ENCODE assay signal across 13 mouse cellular contexts in genomic region chr3:97930141-97930786, GRCm38 (mm10). TPM values are rescaled to one million over a fixed set of nuclear protein-coding genes. Genes with fewer than 3 reads are reported as not detected.
DNase-seq lines count a peak whose midpoint lies in the region; ATAC-seq and TF ChIP-seq lines count a peak whose summit lies in the region.
"Had no signal": no experiment of that assay in that cellular context is flagged by ENCODE, and none has a peak within 500 bp of the region (broad histone marks: within the 10 kb centered on the region; RNA-seq: fewer than 3 reads in every experiment).

No protein-coding gene starts in this region.

- TF ChIP-seq POLR2A in lung, adult 2 months (IDR thresholded peaks at IDR 0.05; ENCODE audit: borderline replicate concordance, extremely low read depth, low read depth, low read length), result no peak

- H3K27ac ChIP-seq in lung, embryonic 14.5 days (ENCODE audit: low read depth), result no peak overlapping the region
- 0 out of 2 replicates have a peak overlapping the region, but pooled peaks have one; percentile 43 for H3K27ac ChIP-seq in embryonic facial prominence, embryonic 12.5 days
- H3K27ac ChIP-seq: limb, embryonic 12.5 days had no signal

- DNase-seq in embryo, embryonic 11 days, result peak; percentile 46
- no peak for DNase-seq in embryo, embryonic 10 days (ENCODE audit: low spot score)
- DNase-seq in lung, embryonic 14.5 days, result peak; percentile 56
- DNase-seq in lung, adult 2 months, result no peak
- DNase-seq in lung, postnatal 36 days, result peak; percentile 45
- DNase-seq in cerebellum, adult 9-11 months, result no peak
- no peak for DNase-seq in thymus, adult 18-20 months
- DNase-seq: adrenal gland, postnatal 36 days; cerebellum, postnatal 36 days; thymus, postnatal 14 days had no signal

- TF ChIP-seq CTCF in lung, embryonic 14.5 days (IDR thresholded peaks at IDR 0.05; ENCODE audit: low read depth), result peak; percentile 53
- no peak for TF ChIP-seq CTCF in lung, adult 2 months (IDR thresholded peaks at IDR 0.05; ENCODE audit: insufficient read depth, low read length)

- H3K9ac ChIP-seq in lung, embryonic 14.5 days, result no peak overlapping the region
- H3K9ac ChIP-seq in embryonic facial prominence, embryonic 12.5 days, result no peak overlapping the region
- H3K9ac ChIP-seq: limb, embryonic 12.5 days had no signal

- H3K4me3 ChIP-seq in lung, embryonic 14.5 days (ENCODE audit: low read depth, low read length), result no peak overlapping the region
- H3K4me3 ChIP-seq in lung, adult 2 months (replicated peaks; ENCODE audit: extremely low read depth, low read depth, low read length), result no peak overlapping the region
- no peak overlapping the region for H3K4me3 ChIP-seq in embryonic facial prominence, embryonic 12.5 days
- H3K4me3 ChIP-seq: limb, embryonic 12.5 days had no signal

- ATAC-seq in lung, embryonic 14.5 days (ENCODE audit: insufficient read depth), result no peak
- ATAC-seq in embryonic facial prominence, embryonic 12.5 days (ENCODE audit: insufficient number of reproducible peaks, insufficient read depth, low FRiP score, low TSS enrichment), result no peak
- ATAC-seq: inflammation-experienced regulatory T-cells, adult 6 months had no signal

- no peaks in the 10 kb centered on the region for H3K27me3 ChIP-seq in lung, embryonic 14.5 days (ENCODE audit: insufficient read depth, low read length)
- no peaks in the 10 kb centered on the region for H3K27me3 ChIP-seq in embryonic facial prominence, embryonic 12.5 days

- no peaks in the 10 kb centered on the region for H3K9me3 ChIP-seq in lung, embryonic 14.5 days (ENCODE audit: low read depth, low read length)
- no peaks in the 10 kb centered on the region for H3K9me3 ChIP-seq in embryonic facial prominence, embryonic 12.5 days
- H3K9me3 ChIP-seq: limb, embryonic 12.5 days had no signal

- H3K4me1 ChIP-seq in lung, embryonic 14.5 days (ENCODE audit: insufficient read depth), result peaks cover 27% of the 10 kb centered on the region
- peaks cover 3% of the 10 kb centered on the region; the same call in 1 of the 2 replicates for H3K4me1 ChIP-seq in lung, adult 2 months (ENCODE audit: control insufficient read depth, insufficient read depth, low read length)
- H3K4me1 ChIP-seq in embryonic facial prominence, embryonic 12.5 days, result peaks cover 39% of the 10 kb centered on the region

- WGBS in lung, embryonic 14.5 days, result 25% methylated on average over 12 of the region's 12 CpGs
- 37% methylated on average over 12 of the region's 12 CpGs for WGBS in lung, adult 2 months
- WGBS in embryonic facial prominence, embryonic 12.5 days, result 20% methylated on average over 12 of the region's 12 CpGs

- no peaks in the 10 kb centered on the region for H3K36me3 ChIP-seq in lung, embryonic 14.5 days (ENCODE audit: insufficient read depth)
- H3K36me3 ChIP-seq in embryonic facial prominence, embryonic 12.5 days, result 0 out of 2 replicates have a peak, but pooled peaks cover 2% of the 10 kb centered on the region
- H3K36me3 ChIP-seq: limb, embryonic 12.5 days had no signal

- H3K4me2 ChIP-seq in lung, embryonic 14.5 days, result no peak overlapping the region; the same call in 1 of the 2 replicates
- no peak overlapping the region for H3K4me2 ChIP-seq in embryonic facial prominence, embryonic 12.5 days (replicated peaks)
- H3K4me2 ChIP-seq: limb, embryonic 12.5 days had no signal

RNA-seq across cellular contexts. Expression of gene Sec22b, which starts 29.3 kb away (rescaled TPM):
- polyA plus RNA-seq in lung, embryonic 14.5 days (2014; fragmentation: Nextera tagmentation; extraction: Ambion mirVana), result 158 and 160 TPM in 2 replicates
- 25.9 TPM in 2 replicates for polyA plus RNA-seq in lung, adult 2 months (2012; rRNA removed)
- polyA plus RNA-seq in embryonic facial prominence, embryonic 12.5 days (2016; fragmentation: Nextera tagmentation; extraction: Ambion mirVana), result 128 and 129 TPM in 2 replicates

RNA-seq across cellular contexts. Expression of gene Pde4dip, which starts 41.8 kb away (rescaled TPM):
- 20.1 and 22.1 TPM in 2 replicates for polyA plus RNA-seq in lung, embryonic 14.5 days (2014; fragmentation: Nextera tagmentation; extraction: Ambion mirVana)
- polyA plus RNA-seq in lung, adult 2 months (2012; rRNA removed), result 26.8 and 68.2 TPM in 2 replicates
- polyA plus RNA-seq in embryonic facial prominence, embryonic 12.5 days (2016; fragmentation: Nextera tagmentation; extraction: Ambion mirVana), result 32.4 and 34.9 TPM in 2 replicates

Comparison
In these comparisons a context has a peak if more than half of its experiments do, and no peak if none do; other contexts are left out.
1. DNase-seq: peak in embryo, embryonic 11 days (single experiment), lung, embryonic 14.5 days (single experiment) and lung, postnatal 36 days (single experiment); none in embryo, embryonic 10 days (single experiment), lung, adult 2 months (single experiment), cerebellum, adult 9-11 months (single experiment) and thymus, adult 18-20 months (0 of 2).